Mouse (Mus musculus): Measurements from ENCODE around the gene Tpm3. TPM values are rescaled to one million over a fixed set of nuclear protein-coding genes. Genes with fewer than 3 reads are reported as not detected.

The Tpm3 gene
- polyA plus RNA-seq, 1 experiment from 2014 or later, result 459 TPM

GRCm38 (mm10) chr3:90076921-90077716, 4.7 kb downstream of the Tpm3 start:
- WGBS, result 4% methylated on average over 5 of the region's 5 CpGs
- Histone ChIP-seq H3K36me3 (no peaks in the 10 kb centered on the region), H3K4me2 (replicated peaks) (peak overlapping the region; percentile 28; the same call in 1 of the 2 replicates), H3K27ac (replicated peaks) (no peak overlapping the region), H3K9ac (replicated peaks) (no peak overlapping the region), H3K4me3 (no peak overlapping the region), H3K9me3 (no peaks in the 10 kb centered on the region), H3K27me3 (no peaks in the 10 kb centered on the region), H3K4me1 (peaks cover 31% of the 10 kb centered on the region)
- no peak for ATAC-seq (ENCODE audit: low FRiP score, low read depth)

GRCm38 (mm10) chr3:90078224-90078623, 5.8 kb downstream of the Tpm3 start:
- no peak overlapping the region for H3K27ac ChIP-seq (replicated peaks)
- no peak overlapping the region for H3K9ac ChIP-seq (replicated peaks)
- no peak for ATAC-seq (ENCODE audit: low FRiP score, low read depth)
- H3K36me3 ChIP-seq, result no peaks in the 10 kb centered on the region
- H3K4me3 ChIP-seq, result no peak overlapping the region
- no peaks in the 10 kb centered on the region for H3K9me3 ChIP-seq
- no peaks in the 10 kb centered on the region for H3K27me3 ChIP-seq
- no peak overlapping the region for H3K4me2 ChIP-seq (replicated peaks)
- peaks cover 39% of the 10 kb centered on the region for H3K4me1 ChIP-seq
- WGBS, result 57% methylated on average over 5 of the region's 5 CpGs

GRCm38 (mm10) chr3:90079133-90079762, 6.8 kb downstream of the Tpm3 start:
- H3K9me3 ChIP-seq, result no peaks in the 10 kb centered on the region
- peaks cover 49% of the 10 kb centered on the region for H3K4me1 ChIP-seq
- ATAC-seq (ENCODE audit: low FRiP score, low read depth), result peak; percentile 98
- peak overlapping the region; percentile 91 for H3K4me2 ChIP-seq (replicated peaks)
- peak overlapping the region; percentile 91 for H3K27ac ChIP-seq (replicated peaks)
- H3K36me3 ChIP-seq, result no peaks in the 10 kb centered on the region
- peak overlapping the region; percentile 80 for H3K4me3 ChIP-seq
- no peaks in the 10 kb centered on the region for H3K27me3 ChIP-seq
- peak overlapping the region; percentile 86 for H3K9ac ChIP-seq (replicated peaks)
- WGBS, result under 1% methylated on average over 33 of the region's 33 CpGs

- H3K4me3 ChIP-seq, result peak overlapping the region; percentile 80
- peaks cover 52% of the 10 kb centered on the region for H3K4me1 ChIP-seq
- peak overlapping the region; percentile 91 for H3K27ac ChIP-seq (replicated peaks)
- H3K4me2 ChIP-seq (replicated peaks), result peak overlapping the region; percentile 91
- no peaks in the 10 kb centered on the region for H3K9me3 ChIP-seq
- no peaks in the 10 kb centered on the region for H3K36me3 ChIP-seq
- peak; percentile 75 for ATAC-seq (ENCODE audit: low FRiP score, low read depth)
- peak overlapping the region; percentile 86 for H3K9ac ChIP-seq (replicated peaks)
- no peaks in the 10 kb centered on the region for H3K27me3 ChIP-seq
- under 1% methylated on average over 52 of the region's 53 CpGs for WGBS
These were observed 7.5 kb downstream of the Tpm3 start for GRCm38 (mm10) chr3:90079763-90080497.

GRCm38 (mm10) chr3:90080498-90080863, 8.0 kb downstream of the Tpm3 start:
- H3K4me1 ChIP-seq, result peaks cover 52% of the 10 kb centered on the region
- H3K4me2 ChIP-seq (replicated peaks), result peak overlapping the region; percentile 91
- WGBS, result 3% methylated on average over 6 of the region's 6 CpGs
- ATAC-seq (ENCODE audit: low FRiP score, low read depth), result no peak
- H3K9me3 ChIP-seq, result no peaks in the 10 kb centered on the region
- peak overlapping the region; percentile 91 for H3K27ac ChIP-seq (replicated peaks)
- no peaks in the 10 kb centered on the region for H3K27me3 ChIP-seq
- peak overlapping the region; percentile 86 for H3K9ac ChIP-seq (replicated peaks)
- no peaks in the 10 kb centered on the region for H3K36me3 ChIP-seq
- peak overlapping the region; percentile 80 for H3K4me3 ChIP-seq

- Histone ChIP-seq H3K9ac (replicated peaks) (peak overlapping the region; percentile 34; the same call in 1 of the 2 replicates), H3K4me1 (peaks cover 52% of the 10 kb centered on the region)
These were observed 9.2 kb downstream of the Tpm3 start for GRCm38 (mm10) chr3:90081365-90082240.

GRCm38 (mm10) chr3:90083034-90083433, 10.6 kb downstream of the Tpm3 start:
- WGBS, result 70% methylated on average over 5 of the region's 5 CpGs
- Histone ChIP-seq H3K4me1 (peaks cover 45% of the 10 kb centered on the region), H3K4me3 (no peak overlapping the region), H3K9ac (replicated peaks) (0 out of 2 replicates have a peak overlapping the region, but pooled peaks have one; percentile 0), H3K9me3 (no peaks in the 10 kb centered on the region), H3K27me3 (no peaks in the 10 kb centered on the region), H3K4me2 (replicated peaks) (0 out of 2 replicates have a peak overlapping the region, but pooled peaks have one; percentile 13), H3K36me3 (peaks cover 21% of the 10 kb centered on the region), H3K27ac (replicated peaks) (no peak overlapping the region)
- ATAC-seq (ENCODE audit: low FRiP score, low read depth), result no peak

More at GRCm38 (mm10) chr3:90081365-90082240, 9.2 kb downstream of the Tpm3 start:
- H3K27ac ChIP-seq (replicated peaks), result no peak overlapping the region
- H3K36me3 ChIP-seq, result 0 out of 2 replicates have a peak, but pooled peaks cover 8% of the 10 kb centered on the region
- H3K4me3 ChIP-seq, result peak overlapping the region; percentile 18
- no peaks in the 10 kb centered on the region for H3K9me3 ChIP-seq
- ATAC-seq (ENCODE audit: low FRiP score, low read depth), result no peak
- WGBS, result 90% methylated on average over 5 of the region's 5 CpGs
- H3K27me3 ChIP-seq, result no peaks in the 10 kb centered on the region
- H3K4me2 ChIP-seq (replicated peaks), result peak overlapping the region; percentile 91

GRCm38 (mm10) chr3:90083698-90084324, 11.4 kb downstream of the Tpm3 start:
- Histone ChIP-seq H3K4me2 (replicated peaks) (peak overlapping the region; percentile 13; the same call in 1 of the 2 replicates), H3K27ac (replicated peaks) (peak overlapping the region; percentile 12; the same call in 1 of the 2 replicates), H3K4me1 (peaks cover 42% of the 10 kb centered on the region), H3K9me3 (no peaks in the 10 kb centered on the region), H3K36me3 (peaks cover 29% of the 10 kb centered on the region), H3K9ac (replicated peaks) (no peak overlapping the region), H3K27me3 (no peaks in the 10 kb centered on the region), H3K4me3 (no peak overlapping the region)
- 43% methylated on average over 3 of the region's 3 CpGs for WGBS
- ATAC-seq (ENCODE audit: low FRiP score, low read depth), result no peak

- Histone ChIP-seq H3K36me3 (peaks cover 39% of the 10 kb centered on the region), H3K27ac (replicated peaks) (0 out of 2 replicates have a peak overlapping the region, but pooled peaks have one; percentile 12), H3K4me3 (no peak overlapping the region), H3K9ac (replicated peaks) (no peak overlapping the region), H3K9me3 (no peaks in the 10 kb centered on the region), H3K4me2 (replicated peaks) (no peak overlapping the region), H3K4me1 (peaks cover 37% of the 10 kb centered on the region), H3K27me3 (no peaks in the 10 kb centered on the region)
- 82% methylated on average over 4 of the region's 4 CpGs for WGBS
- no peak for ATAC-seq (ENCODE audit: low FRiP score, low read depth)
These were observed 12.3 kb downstream of the Tpm3 start for GRCm38 (mm10) chr3:90084790-90085189.

- Histone ChIP-seq H3K4me1 (peaks cover 37% of the 10 kb centered on the region), H3K27ac (replicated peaks) (no peak overlapping the region), H3K36me3 (peaks cover 44% of the 10 kb centered on the region), H3K9me3 (no peaks in the 10 kb centered on the region), H3K9ac (replicated peaks) (no peak overlapping the region), H3K27me3 (no peaks in the 10 kb centered on the region), H3K4me2 (replicated peaks) (no peak overlapping the region), H3K4me3 (no peak overlapping the region)
- 89% methylated on average over 6 of the region's 6 CpGs for WGBS
- no peak for ATAC-seq (ENCODE audit: low FRiP score, low read depth)
These were observed 12.8 kb downstream of the Tpm3 start for GRCm38 (mm10) chr3:90085281-90085680.

- Histone ChIP-seq H3K4me3 (no peak overlapping the region), H3K9ac (replicated peaks) (no peak overlapping the region), H3K27me3 (no peaks in the 10 kb centered on the region), H3K9me3 (no peaks in the 10 kb centered on the region), H3K27ac (replicated peaks) (no peak overlapping the region), H3K4me1 (peaks cover 32% of the 10 kb centered on the region), H3K4me2 (replicated peaks) (no peak overlapping the region), H3K36me3 (peaks cover 51% of the 10 kb centered on the region)
- WGBS, result 92% methylated on average over 5 of the region's 5 CpGs
- ATAC-seq (ENCODE audit: low FRiP score, low read depth), result no peak
These were observed 13.6 kb downstream of the Tpm3 start for GRCm38 (mm10) chr3:90086068-90086467.
